Mouse (Mus musculus) E14TG2a.4 (cell line): ENCODE measurements around the gene Tysnd1.

Experiments
- CTCF ChIP-seq: conservative IDR thresholded peaks from 2 replicates; pipeline ENCODE4 v1.5.1; 2014; ENCODE audit warnings: low read length
- POU5F1 ChIP-seq: IDR thresholded peaks from 2 replicates; pipeline ENCODE4 v1.6.1; 2014; ENCODE audit warnings: low read length, borderline replicate concordance

DNA sequence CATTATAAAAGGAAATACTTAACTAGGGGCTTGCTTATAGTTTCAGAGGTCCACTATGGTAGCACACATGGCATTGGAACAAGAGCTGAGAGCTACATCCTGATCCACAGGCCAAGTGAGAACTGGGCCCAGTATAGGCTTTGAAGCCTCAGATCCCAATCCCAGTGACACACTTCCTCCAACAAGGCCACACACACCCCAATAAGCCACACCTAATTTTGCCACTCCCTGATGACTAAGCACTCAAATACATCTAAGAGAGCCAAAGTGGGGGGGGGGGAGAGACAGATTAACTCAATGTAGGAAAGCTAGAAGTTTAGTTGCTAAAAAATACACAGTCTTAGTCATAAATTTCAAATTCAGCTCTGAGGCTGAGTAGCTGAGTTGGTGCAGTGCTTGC, 25.4 kb upstream of the Tysnd1 start:
- no peak for TF ChIP-seq CTCF
- TF ChIP-seq POU5F1: no peak
